Mouse (Mus musculus): ENCODE results near the gene Gm26566.
"Not testable (repeated sequence)": the region's sequence is repeated elsewhere in the genome, so short reads cannot be mapped to it uniquely, and the experiment has no call there.

DNA sequence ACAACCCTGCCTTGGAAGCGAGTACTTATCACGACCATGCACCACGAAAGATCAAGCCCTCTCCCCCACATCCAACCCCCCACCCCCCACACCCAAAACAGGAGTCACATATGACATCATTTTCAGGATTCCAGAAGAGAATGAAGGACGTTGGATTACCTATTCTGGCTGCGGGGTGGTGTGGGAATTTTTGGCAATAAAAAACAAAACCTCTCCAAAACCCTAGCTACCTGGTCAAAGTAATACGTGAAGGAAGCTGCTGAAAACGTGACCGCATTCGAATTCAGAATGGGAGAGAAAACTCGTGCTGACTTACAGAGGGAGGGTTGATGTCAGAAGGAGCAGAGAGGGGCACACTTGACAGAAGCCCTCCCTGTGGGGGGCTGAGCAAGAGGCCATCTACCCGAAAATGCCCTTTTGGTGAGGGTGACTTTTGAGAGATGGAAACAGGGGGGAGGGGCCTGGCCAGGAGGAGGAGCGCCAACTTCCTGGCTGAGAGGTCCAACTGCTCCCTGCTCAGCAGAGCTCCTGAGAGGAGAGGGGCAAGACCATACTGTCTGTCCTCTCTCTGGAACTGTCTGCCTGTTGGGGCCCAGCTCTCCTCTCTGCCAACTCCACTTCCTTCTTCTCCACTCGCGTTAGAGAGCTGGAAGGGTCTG lies 38.1 kb downstream of the Gm26566 start, which contains the start of gene Gm13283:
- TF ChIP-seq CTCF (IDR thresholded peaks at IDR 0.05; ENCODE audit: borderline replicate concordance, insufficient read depth, low read depth, low read length); POLR2A (IDR thresholded peaks at IDR 0.05; ENCODE audit: borderline replicate concordance, insufficient read depth, low read length): not testable (repeated sequence)

Measured in cerebellum, adult 2 months (tissue).